Mouse (Mus musculus) lung, postnatal 0 days (tissue): ENCODE data around the gene Sprr2h.

Experiments used
- CTCF ChIP-seq: IDR thresholded peaks from 2 replicates; pipeline ENCODE4 v1.5.1; 2016; ENCODE audit warnings: antibody characterized with exemption, mild to moderate bottlenecking
- EP300 ChIP-seq: IDR thresholded peaks from 2 replicates; pipeline ENCODE4 v1.6.1; 2016; ENCODE audit warnings: antibody characterized with exemption, mild to moderate bottlenecking, control low read depth

DNA sequence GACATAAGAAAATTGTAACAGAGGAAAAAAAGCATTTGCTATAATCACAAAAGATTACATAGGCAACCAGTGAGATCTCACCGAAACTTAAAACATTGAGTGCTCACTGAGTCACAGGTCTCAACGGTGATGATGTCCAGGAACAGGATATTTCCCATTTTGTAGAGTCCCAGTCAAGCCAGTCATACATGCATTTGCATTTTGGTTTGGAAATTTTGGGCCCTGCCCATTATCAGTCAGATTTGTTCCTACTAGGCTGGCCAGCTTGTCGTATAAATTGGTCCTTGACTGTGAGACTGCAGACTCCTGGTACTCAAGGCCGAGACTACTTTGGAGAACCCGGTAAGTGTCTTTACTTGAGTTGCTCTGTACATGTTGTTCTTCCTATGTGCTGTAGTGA is 46.6 kb upstream of the Sprr2h start, which contains the start of gene Sprr2d:
- TF ChIP-seq CTCF (no peak), EP300 (no peak)
